Mouse (Mus musculus): Measurements from ENCODE around the gene Timmdc1.

DNA sequence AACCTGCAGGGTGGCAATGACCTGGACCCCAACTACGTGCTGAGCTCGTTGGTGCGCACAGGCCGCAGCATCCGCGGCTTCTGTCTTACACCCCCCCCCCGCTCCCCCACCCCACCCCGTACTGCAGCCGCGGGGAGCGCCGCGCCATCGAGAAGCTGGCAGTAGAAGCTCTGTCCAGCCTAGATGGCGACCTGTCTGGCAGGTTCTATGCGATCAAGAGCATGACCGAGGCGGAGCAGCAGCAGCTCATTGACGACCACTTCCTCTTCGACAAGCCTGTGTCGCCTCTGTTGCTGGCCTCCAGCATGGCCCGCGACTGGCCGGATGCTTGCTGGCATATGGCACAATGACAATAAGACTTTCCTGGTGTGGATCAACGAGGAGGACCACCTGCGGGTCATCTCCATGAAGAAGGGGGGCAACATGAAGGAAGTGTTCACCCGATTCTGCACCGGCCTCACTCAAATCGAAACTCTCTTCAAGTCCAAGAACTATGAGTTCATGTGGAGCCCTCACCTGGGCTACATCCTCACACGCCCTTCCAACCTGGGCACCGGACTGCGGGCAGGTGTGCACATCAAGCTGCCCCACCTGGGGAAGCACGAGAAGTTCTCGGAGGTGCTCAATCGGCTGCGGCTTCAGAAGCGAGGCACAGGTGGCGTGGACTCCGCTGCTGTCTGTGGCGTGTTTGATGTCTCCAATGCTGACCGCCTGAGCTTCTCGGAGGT lies 38.7 kb downstream of the Timmdc1 start:
- TF ChIP-seq CTCF (IDR thresholded peaks at IDR 0.05; ENCODE audit: low read depth), result no peak
- TF ChIP-seq EP300 (IDR thresholded peaks at IDR 0.05; ENCODE audit: low read depth), result no peak

All from heart, postnatal 0 days (tissue).